11 mouse cellular contexts compared by ENCODE assay signal in the genomic region with DNA sequence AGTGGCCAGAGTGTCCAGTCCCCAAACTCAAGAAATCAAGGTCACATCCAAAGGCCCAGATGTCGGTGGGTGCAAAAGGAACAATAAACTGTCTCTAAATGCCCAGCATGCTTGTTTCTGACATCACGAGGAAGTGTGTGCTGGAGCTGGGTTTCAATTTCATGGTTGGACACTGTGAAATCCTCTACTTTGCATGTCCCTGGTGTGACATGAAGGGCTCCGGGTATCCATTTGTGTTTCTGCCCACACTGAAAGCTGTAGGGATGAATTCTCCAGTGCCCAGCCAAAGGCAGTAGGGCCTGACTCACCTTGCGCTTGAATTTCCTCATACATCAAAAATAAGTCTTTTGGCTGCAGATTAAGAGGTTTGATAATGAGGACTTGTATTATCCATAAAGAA.
"Had no signal": no experiment of that assay in that cellular context is flagged by ENCODE, and none has a peak within 500 bp of the region (broad histone marks: within the 10 kb centered on the region; RNA-seq: fewer than 3 reads in every experiment).

No protein-coding gene starts in this region.

- H3K4me3 ChIP-seq: kidney, embryonic 15.5 days; limb, embryonic 13.5 days; midbrain, embryonic 13.5 days; neural tube, embryonic 13.5 days had no signal

- DNase-seq: kidney, postnatal 14 days; lung, adult 18-20 months; retina, postnatal 1 day; spleen, adult 18-20 months; thymus, adult 18-20 months; thymus, postnatal 14 days had no signal

- H3K27ac ChIP-seq: kidney, embryonic 15.5 days; limb, embryonic 13.5 days; liver, embryonic 14.5 days; midbrain, embryonic 13.5 days; neural tube, embryonic 13.5 days had no signal
